8 mouse cellular contexts compared by ENCODE assay signal in genomic region chr11:119491690-119492087, GRCm38 (mm10). TPM values are rescaled to one million over a fixed set of nuclear protein-coding genes. Genes with fewer than 3 reads are reported as not detected.
A peak's percentile ranks its signal among the peaks of the same experiment; 100 is the strongest.
DNase-seq lines count a peak whose midpoint lies in the region; ATAC-seq and TF ChIP-seq lines count a peak whose summit lies in the region.

No protein-coding gene starts in this region.

- peak overlapping the region; percentile 96 for H3K9ac ChIP-seq in heart, embryonic 13.5 days
- H3K9ac ChIP-seq in forebrain, embryonic 13.5 days, result peak overlapping the region; percentile 92
- peak overlapping the region; percentile 82 for H3K9ac ChIP-seq in liver, embryonic 15.5 days

- no peak for TF ChIP-seq CTCF in E14TG2a.4 (conservative IDR thresholded peaks at IDR 0.05; ENCODE audit: low read length)

- H3K27ac ChIP-seq in heart, embryonic 13.5 days (replicated peaks), result peak overlapping the region; percentile 81
- H3K27ac ChIP-seq in forebrain, embryonic 13.5 days, result peak overlapping the region; percentile 94
- peak overlapping the region; percentile 86 for H3K27ac ChIP-seq in liver, embryonic 15.5 days (replicated peaks)

- H3K27me3 ChIP-seq in heart, embryonic 13.5 days (replicated peaks), result peaks cover 8% of the 10 kb centered on the region
- H3K27me3 ChIP-seq in E14TG2a.4 (ENCODE audit: insufficient read depth, low read length), result 0 out of 2 replicates have a peak, but pooled peaks cover 5% of the 10 kb centered on the region
- no peaks in the 10 kb centered on the region for H3K27me3 ChIP-seq in forebrain, embryonic 13.5 days
- no peaks in the 10 kb centered on the region for H3K27me3 ChIP-seq in liver, embryonic 15.5 days

- ATAC-seq in heart, embryonic 13.5 days (ENCODE audit: extremely low read depth, insufficient number of reproducible peaks, low FRiP score, low TSS enrichment), result no peak
- ATAC-seq in forebrain, embryonic 13.5 days, result no peak; the same call in 1 of the 2 replicates
- ATAC-seq in liver, embryonic 15.5 days (ENCODE audit: insufficient read depth), result no peak

- H3K9me3 ChIP-seq in heart, embryonic 13.5 days, result no peaks in the 10 kb centered on the region
- H3K9me3 ChIP-seq in E14TG2a.4 (ENCODE audit: low read length), result no peaks in the 10 kb centered on the region
- no peaks in the 10 kb centered on the region for H3K9me3 ChIP-seq in forebrain, embryonic 13.5 days (replicated peaks)
- H3K9me3 ChIP-seq in liver, embryonic 15.5 days (replicated peaks), result no peaks in the 10 kb centered on the region

- peaks cover 50% of the 10 kb centered on the region for H3K36me3 ChIP-seq in heart, embryonic 13.5 days
- H3K36me3 ChIP-seq in E14TG2a.4 (ENCODE audit: insufficient read depth, low read length), result peaks cover 49% of the 10 kb centered on the region
- peaks cover 33% of the 10 kb centered on the region for H3K36me3 ChIP-seq in forebrain, embryonic 13.5 days (ENCODE audit: poor library complexity, severe bottlenecking)
- H3K36me3 ChIP-seq in liver, embryonic 15.5 days (replicated peaks), result peaks cover 1% of the 10 kb centered on the region; the same call in 1 of the 2 replicates

- WGBS in heart, embryonic 13.5 days, result 5% methylated on average over 27 of the region's 27 CpGs
- WGBS in forebrain, embryonic 13.5 days, result 6% methylated on average over 27 of the region's 27 CpGs
- WGBS in liver, embryonic 15.5 days (ENCODE audit: insufficient replicate concordance), result 6% methylated on average over 27 of the region's 27 CpGs

- no peak for DNase-seq in heart, postnatal 10 days
- DNase-seq in Muller cell, postnatal 12 days (ENCODE audit: inconsistent ontology term), result no peak
- no peak for DNase-seq in left cerebral cortex, postnatal 4 days
- no peak for DNase-seq in retina, postnatal 1 day

- peak overlapping the region; percentile 91 for H3K4me3 ChIP-seq in heart, embryonic 13.5 days
- H3K4me3 ChIP-seq in E14TG2a.4 (replicated peaks; ENCODE audit: low read length), result peak overlapping the region; percentile 90
- peak overlapping the region; percentile 85 for H3K4me3 ChIP-seq in forebrain, embryonic 13.5 days
- peak overlapping the region; percentile 95 for H3K4me3 ChIP-seq in liver, embryonic 15.5 days (replicated peaks)

- H3K4me1 ChIP-seq in heart, embryonic 13.5 days, result peaks cover 15% of the 10 kb centered on the region
- peaks cover 17% of the 10 kb centered on the region for H3K4me1 ChIP-seq in E14TG2a.4 (replicated peaks; ENCODE audit: low read depth, low read length)
- H3K4me1 ChIP-seq in forebrain, embryonic 13.5 days, result peaks cover 19% of the 10 kb centered on the region
- peaks cover 31% of the 10 kb centered on the region for H3K4me1 ChIP-seq in liver, embryonic 15.5 days (replicated peaks)

- peak overlapping the region; percentile 85 for H3K4me2 ChIP-seq in heart, embryonic 13.5 days
- H3K4me2 ChIP-seq in forebrain, embryonic 13.5 days, result peak overlapping the region; percentile 82
- H3K4me2 ChIP-seq in liver, embryonic 15.5 days, result peak overlapping the region; percentile 99

- intact Hi-C loops in heart, postnatal 10 days (cut with DNase I), result no loop called here
- intact Hi-C loops in left cerebral cortex, postnatal 4 days (cut with DNase I), result no loop called here

RNA-seq across cellular contexts. Expression of gene Endov, which starts 0.5 kb away (rescaled TPM):
- polyA plus RNA-seq in heart, embryonic 13.5 days (2015; fragmentation: Nextera tagmentation; extraction: Ambion mirVana), result 10.8 and 11.7 TPM in 2 replicates
- 10 to 100 TPM; 13.8 to 18.6 TPM for total RNA-seq in heart, postnatal 10 days (2021)
- 18.7 TPM in 2 replicates for polyA plus RNA-seq in forebrain, embryonic 13.5 days (2015; fragmentation: Nextera tagmentation; extraction: Ambion mirVana)
- polyA plus RNA-seq in liver, embryonic 15.5 days (2015; fragmentation: Nextera tagmentation; extraction: Ambion mirVana), result 5.3 and 5.8 TPM in 2 replicates
- total RNA-seq in left cerebral cortex, postnatal 4 days (2021), result 10 to 100 TPM; 28.8 to 29.1 TPM

RNA-seq across cellular contexts. Expression of gene Nptx1, which starts 55.9 kb away (rescaled TPM):
- 0.66 and 0.75 TPM in 2 replicates for polyA plus RNA-seq in heart, embryonic 13.5 days (2015; fragmentation: Nextera tagmentation; extraction: Ambion mirVana)
- total RNA-seq in heart, postnatal 10 days (2021), result under 1 TPM; 0.55 to 0.64 TPM
- 4.1 and 4.7 TPM in 2 replicates for polyA plus RNA-seq in forebrain, embryonic 13.5 days (2015; fragmentation: Nextera tagmentation; extraction: Ambion mirVana)
- 0.05 TPM in 1 of 2 replicates, not detected in the other for polyA plus RNA-seq in liver, embryonic 15.5 days (2015; fragmentation: Nextera tagmentation; extraction: Ambion mirVana)
- 10 to 100 TPM; 15.7 to 19.7 TPM for total RNA-seq in left cerebral cortex, postnatal 4 days (2021)
